In the genomic region with DNA sequence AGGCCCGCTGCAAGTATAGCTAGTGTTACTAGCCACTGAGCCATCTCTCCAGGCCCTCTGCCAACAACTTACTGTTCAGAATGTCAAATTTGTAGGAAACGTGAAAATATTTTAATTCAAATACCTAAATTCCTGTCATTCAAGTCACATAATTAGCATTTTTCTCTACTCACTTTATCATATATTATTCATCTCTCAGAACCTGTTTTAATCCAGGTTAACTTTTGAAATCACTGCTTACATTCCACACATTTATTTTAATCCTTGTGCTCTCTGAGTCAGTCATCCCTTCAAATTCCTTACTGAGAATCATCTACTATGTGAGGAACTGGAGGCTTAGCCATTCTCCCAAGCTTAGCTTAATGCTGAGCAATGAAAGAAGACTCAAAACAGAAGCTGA, we compare ENCODE assay signal across 37 mouse cellular contexts. TPM values are rescaled to one million over a fixed set of nuclear protein-coding genes. Genes with fewer than 3 reads are reported as not detected.
"Had no signal": no experiment of that assay in that cellular context is flagged by ENCODE, and none has a peak within 500 bp of the region (broad histone marks: within the 10 kb centered on the region; RNA-seq: fewer than 3 reads in every experiment).

No protein-coding gene starts in this region.

- H3K9ac ChIP-seq: limb, embryonic 12.5 days; limb, embryonic 13.5 days; limb, embryonic 15.5 days; liver, embryonic 13.5 days; liver, embryonic 14.5 days; liver, embryonic 15.5 days; liver, postnatal 0 days; lung, embryonic 14.5 days; lung, embryonic 15.5 days; midbrain, embryonic 12.5 days; midbrain, embryonic 13.5 days; midbrain, embryonic 15.5 days had no signal

- H3K36me3 ChIP-seq: limb, embryonic 10.5 days; limb, embryonic 12.5 days; limb, embryonic 13.5 days; limb, embryonic 15.5 days; liver, embryonic 13.5 days; liver, embryonic 15.5 days; lung, embryonic 15.5 days; midbrain, embryonic 10.5 days; midbrain, embryonic 12.5 days; midbrain, embryonic 13.5 days; midbrain, embryonic 15.5 days had no signal

- H3K4me3 ChIP-seq: limb, embryonic 10.5 days; limb, embryonic 12.5 days; limb, embryonic 13.5 days; limb, embryonic 15.5 days; liver, embryonic 13.5 days; liver, embryonic 15.5 days; lung, embryonic 15.5 days; megakaryocyte, embryonic 14.5 days; midbrain, embryonic 10.5 days; midbrain, embryonic 12.5 days; midbrain, embryonic 13.5 days; midbrain, embryonic 15.5 days; myocyte had no signal

- H3K4me1 ChIP-seq: limb, embryonic 10.5 days; limb, embryonic 12.5 days; limb, embryonic 13.5 days; limb, embryonic 15.5 days; liver, embryonic 13.5 days; liver, embryonic 15.5 days; lung, embryonic 15.5 days; megakaryocyte, embryonic 14.5 days; midbrain, embryonic 10.5 days; midbrain, embryonic 12.5 days; midbrain, embryonic 13.5 days; midbrain, embryonic 15.5 days had no signal

- DNase-seq: left cerebral cortex, postnatal 4 days; liver; liver, embryonic 13.5 days; liver, postnatal 0 days; lung, adult 18-20 months; lung, adult 2 months; lung, embryonic 14.5 days; lung, postnatal 10 days; lung, postnatal 14 days; lung, postnatal 36 days; lung, postnatal 4 days; midbrain, embryonic 14.5 days had no signal

- H3K27me3 ChIP-seq: limb, embryonic 12.5 days; limb, embryonic 13.5 days; limb, embryonic 15.5 days; liver, embryonic 13.5 days; liver, embryonic 15.5 days; lung, embryonic 15.5 days; megakaryocyte, embryonic 14.5 days; midbrain, embryonic 12.5 days; midbrain, embryonic 13.5 days; midbrain, embryonic 15.5 days had no signal

- H3K9me3 ChIP-seq: limb, embryonic 10.5 days; limb, embryonic 12.5 days; limb, embryonic 13.5 days; limb, embryonic 15.5 days; liver, embryonic 13.5 days; liver, embryonic 15.5 days; lung, embryonic 15.5 days; megakaryocyte, embryonic 14.5 days; midbrain, embryonic 10.5 days; midbrain, embryonic 12.5 days; midbrain, embryonic 13.5 days; midbrain, embryonic 15.5 days had no signal

- ATAC-seq: liver, postnatal 0 days; lung, postnatal 0 days; midbrain, embryonic 13.5 days; midbrain, embryonic 15.5 days; midbrain, embryonic 16.5 days had no signal

- H3K4me2 ChIP-seq: limb, embryonic 12.5 days; limb, embryonic 13.5 days; limb, embryonic 15.5 days; liver, embryonic 11.5 days; liver, embryonic 13.5 days; liver, embryonic 15.5 days; lung, embryonic 14.5 days; lung, embryonic 15.5 days; midbrain, embryonic 11.5 days; midbrain, embryonic 12.5 days; midbrain, embryonic 13.5 days; midbrain, embryonic 15.5 days had no signal

- H3K27ac ChIP-seq: limb, embryonic 10.5 days; limb, embryonic 12.5 days; limb, embryonic 13.5 days; limb, embryonic 15.5 days; liver, embryonic 13.5 days; liver, embryonic 14.5 days; liver, embryonic 15.5 days; lung, embryonic 15.5 days; macrophage; midbrain, embryonic 10.5 days; midbrain, embryonic 12.5 days; midbrain, embryonic 13.5 days; midbrain, embryonic 15.5 days had no signal

RNA-seq across cellular contexts. Expression of gene Gm10192, which starts 2.6 kb away (rescaled TPM):
- polyA plus RNA-seq: limb, embryonic 10.5 days; limb, embryonic 11.5 days; limb, embryonic 12.5 days; limb, embryonic 13.5 days; limb, embryonic 14.5 days; limb, embryonic 15.5 days; liver, adult 2 months; liver, embryonic 11.5 days; liver, embryonic 13.5 days; liver, embryonic 14.5 days; liver, embryonic 15.5 days; liver, embryonic 16.5 days; liver, postnatal 0 days; lung, adult 2 months; lung, embryonic 14.5 days; lung, embryonic 15.5 days; lung, embryonic 16.5 days; lung, postnatal 0 days; macrophage; midbrain, embryonic 10.5 days; midbrain, embryonic 11.5 days; midbrain, embryonic 12.5 days; midbrain, embryonic 13.5 days; midbrain, embryonic 14.5 days; midbrain, embryonic 15.5 days; midbrain, embryonic 16.5 days; midbrain, postnatal 0 days; myocyte; neural tube, embryonic 11.5 days had no signal
